Mouse (Mus musculus) MEL (cell line): ENCODE data around the gene Vsx2. TPM values are rescaled to one million over a fixed set of nuclear protein-coding genes. Genes with fewer than 3 reads are reported as not detected.

Source experiments
- DNase-seq: peaks from one replicate; pipeline ENCODE4 v3.0.0; 2011; ENCODE audit warnings: low read depth, low spot score
- H3K27ac ChIP-seq: 2 replicates; pipeline ENCODE4 v1.5.1; 2012; ENCODE audit warnings: low read depth, mild to moderate bottlenecking, control low read depth, low read length, moderate library complexity; ENCODE audit not compliant: control insufficient read depth
- H3K27me3 ChIP-seq, 2 experiments: fragments of 150-350 bp in 1 of 2; sonication (generic) in 1 of 2; 2 replicates each; pipeline ENCODE4 v1.6.1; 2012; ENCODE audit warnings: low read length in 2 of 2, mild to moderate bottlenecking in 2 of 2, improper control_type of control experiment in 1 of 2, moderate library complexity in 1 of 2; ENCODE audit not compliant: insufficient read depth in 2 of 2, control insufficient read depth in 1 of 2
- H3K36me3 ChIP-seq, 2 experiments: 2 replicates each; pipeline ENCODE4 v1.6.1; 2012 to 2014; ENCODE audit warnings: low read length in 2 of 2, improper control_type of control experiment in 1 of 2, inconsistent platforms in 1 of 2, mild to moderate bottlenecking in 1 of 2; ENCODE audit not compliant: insufficient read depth in 2 of 2, control insufficient read depth in 1 of 2
- H3K4me1 ChIP-seq, 2 experiments: fragments of 150-350 bp in 1 of 2; sonication (generic) in 1 of 2; 2 replicates each; pipeline ENCODE4 v1.6.1; 2012; ENCODE audit warnings: low read length in 2 of 2, improper control_type of control experiment in 1 of 2, mild to moderate bottlenecking in 1 of 2; ENCODE audit not compliant: insufficient read depth in 2 of 2, control insufficient read depth in 1 of 2
- H3K4me3 ChIP-seq, 2 experiments: fragments of 150-350 bp in 1 of 2; sonication (generic) in 1 of 2; 2 replicates each; pipeline ENCODE4 v1.5.1; 2012; ENCODE audit warnings: low read depth in 2 of 2, low read length in 2 of 2, mild to moderate bottlenecking in 2 of 2, moderate library complexity in 2 of 2, control low read depth in 1 of 2, improper control_type of control experiment in 1 of 2; ENCODE audit not compliant: control insufficient read depth in 1 of 2, insufficient read depth in 1 of 2
- H3K79me2 ChIP-seq: 2 replicates; pipeline ENCODE4 v1.6.1; 2012; ENCODE audit warnings: mild to moderate bottlenecking, low read length, moderate library complexity; ENCODE audit not compliant: control insufficient read depth, poor library complexity, insufficient read depth
- H3K9ac ChIP-seq: 2 replicates; pipeline ENCODE4 v1.6.1; 2012; ENCODE audit warnings: low read depth, mild to moderate bottlenecking, control low read depth, low read length, moderate library complexity; ENCODE audit not compliant: control insufficient read depth, poor library complexity, severe bottlenecking
- H3K9me3 ChIP-seq: fragments of 150-350 bp; sonication (generic); replicated peaks from 2 replicates; pipeline ENCODE4 v1.6.1; 2012; ENCODE audit warnings: mild to moderate bottlenecking, low read length, improper control_type of control experiment, moderate library complexity; ENCODE audit not compliant: insufficient read depth
- CHD1 ChIP-seq: IDR thresholded peaks from 2 replicates; pipeline ENCODE4 v1.6.1; 2012; ENCODE audit warnings: low read depth, mild to moderate bottlenecking, inconsistent platforms, low read length, improper control_type of control experiment
- CTCF ChIP-seq, 3 experiments: IDR thresholded peaks in 2 of 3; conservative IDR thresholded peaks in 1 of 3; 2 replicates each; pipeline ENCODE4 v1.5.1; 2011 to 2012; ENCODE audit warnings: low read length in 3 of 3, low read depth in 2 of 3, mild to moderate bottlenecking in 2 of 3, improper control_type of control experiment in 1 of 3, inconsistent platforms in 1 of 3, mixed read lengths in 1 of 3, moderate library complexity in 1 of 3; ENCODE audit not compliant: control insufficient read depth in 1 of 3, insufficient read depth in 1 of 3, poor library complexity in 1 of 3, severe bottlenecking in 1 of 3
- E2F4 ChIP-seq: IDR thresholded peaks from 2 replicates; pipeline ENCODE4 v1.6.1; 2011; ENCODE audit warnings: low read depth, low read length, improper control_type of control experiment, borderline replicate concordance
- EP300 ChIP-seq, 2 experiments: IDR thresholded peaks; 2 replicates each; pipeline ENCODE4 v1.6.1; 2011; ENCODE audit warnings: improper control_type of control experiment in 2 of 2, low read length in 2 of 2, low read depth in 1 of 2, mild to moderate bottlenecking in 1 of 2
- GABPA ChIP-seq: IDR thresholded peaks from 2 replicates; pipeline ENCODE4 v1.6.1; 2012; ENCODE audit warnings: low read depth, mild to moderate bottlenecking, inconsistent platforms, low read length, improper control_type of control experiment, moderate library complexity
- GATA1 ChIP-seq: IDR thresholded peaks from 2 replicates; pipeline ENCODE4 v1.6.1; 2011; ENCODE audit warnings: low read depth, low read length, improper control_type of control experiment
- MAFK ChIP-seq: IDR thresholded peaks from 2 replicates; pipeline ENCODE4 v1.6.1; 2011; ENCODE audit warnings: low read depth, mild to moderate bottlenecking, low read length, improper control_type of control experiment, borderline replicate concordance
- MXI1 ChIP-seq: IDR thresholded peaks from 2 replicates; pipeline ENCODE4 v1.6.1; 2011; ENCODE audit warnings: mild to moderate bottlenecking, low read depth, low read length, improper control_type of control experiment
- MYC ChIP-seq: IDR thresholded peaks from 2 replicates; pipeline ENCODE4 v1.6.1; 2011; ENCODE audit warnings: low read depth, mild to moderate bottlenecking, low read length, improper control_type of control experiment, moderate library complexity
- NELFE ChIP-seq: IDR thresholded peaks from 2 replicates; pipeline ENCODE4 v1.6.1; 2011; ENCODE audit warnings: low read depth, low read length, improper control_type of control experiment
- NRF1 ChIP-seq: IDR thresholded peaks from 2 replicates; pipeline ENCODE4 v1.6.1; 2014; ENCODE audit warnings: low read depth, mild to moderate bottlenecking, inconsistent platforms, low read length, improper control_type of control experiment, moderate library complexity; ENCODE audit not compliant: poor library complexity, insufficient read depth, severe bottlenecking
- POLR2A ChIP-seq, 2 experiments: IDR thresholded peaks; 2 replicates each; pipeline ENCODE4 v1.6.1; 2011 to 2012; ENCODE audit warnings: low read length in 2 of 2, mild to moderate bottlenecking in 2 of 2, control low read depth in 1 of 2, improper control_type of control experiment in 1 of 2, low read depth in 1 of 2, moderate library complexity in 1 of 2; ENCODE audit not compliant: control insufficient read depth in 1 of 2, insufficient read depth in 1 of 2, poor library complexity in 1 of 2
- POLR2AphosphoS2 ChIP-seq: IDR thresholded peaks from 2 replicates; pipeline ENCODE4 v1.6.1; 2011; ENCODE audit warnings: low read length, improper control_type of control experiment
- SIN3A ChIP-seq: IDR thresholded peaks from 2 replicates; pipeline ENCODE4 v1.6.1; 2012; ENCODE audit warnings: low read length, improper control_type of control experiment, inconsistent platforms
- TAL1 ChIP-seq: IDR thresholded peaks from 2 replicates; pipeline ENCODE4 v1.6.1; 2012; ENCODE audit warnings: mild to moderate bottlenecking, inconsistent platforms, low read length, moderate library complexity, mixed read lengths
- UBTF ChIP-seq: IDR thresholded peaks from 2 replicates; pipeline ENCODE4 v1.6.1; 2012; ENCODE audit warnings: low read depth, mild to moderate bottlenecking, inconsistent platforms, low read length, improper control_type of control experiment, moderate library complexity, borderline replicate concordance; ENCODE audit not compliant: insufficient read depth
- USF2 ChIP-seq, 2 experiments: IDR thresholded peaks; 2 replicates each; pipeline ENCODE4 v1.6.1; 2011 to 2012; ENCODE audit warnings: improper control_type of control experiment in 2 of 2, low read length in 2 of 2, borderline replicate concordance in 1 of 2, inconsistent platforms in 1 of 2, low read depth in 1 of 2, mild to moderate bottlenecking in 1 of 2; ENCODE audit not compliant: insufficient read depth in 1 of 2
- ZC3H11A ChIP-seq: IDR thresholded peaks from 2 replicates; pipeline ENCODE4 v1.6.1; 2012; ENCODE audit warnings: low read depth, mild to moderate bottlenecking, inconsistent platforms, low read length, improper control_type of control experiment
- ZKSCAN1 ChIP-seq: IDR thresholded peaks from 2 replicates; pipeline ENCODE4 v1.6.1; 2012; ENCODE audit warnings: low read depth, mild to moderate bottlenecking, inconsistent platforms, low read length, improper control_type of control experiment, moderate library complexity
- ZNF384 ChIP-seq: IDR thresholded peaks from 2 replicates; pipeline ENCODE4 v1.6.1; 2012; ENCODE audit warnings: low read depth, mild to moderate bottlenecking, inconsistent platforms, low read length, improper control_type of control experiment
- polyA plus RNA-seq, 2 experiments: library from polyadenylated mRNA; stranded (reverse) in 1 of 2; unstranded in 1 of 2; fragments of >175 nt in 1 of 2; fragments of >200 nt in 1 of 2; gene quantifications; 2 replicates each; pipeline versions ENCODE4 v1.2.1 to v1.2.4; 2012; ENCODE audit warnings: low replicate concordance in 2 of 2, low read depth in 1 of 2; ENCODE audit not compliant: insufficient read length in 2 of 2, insufficient read depth in 1 of 2, missing spikeins in 1 of 2
- total RNA-seq: library from RNA; depleted of rRNA; stranded (reverse); fragments of 300-350 nt; gene quantifications from 2 replicates; pipeline ENCODE4 v1.2.3, GENCODE M21; 2012; rRNA removed

Gene Vsx2
- total RNA-seq (not detected in 2 replicates), polyA plus RNA-seq (not detected)

DNA sequence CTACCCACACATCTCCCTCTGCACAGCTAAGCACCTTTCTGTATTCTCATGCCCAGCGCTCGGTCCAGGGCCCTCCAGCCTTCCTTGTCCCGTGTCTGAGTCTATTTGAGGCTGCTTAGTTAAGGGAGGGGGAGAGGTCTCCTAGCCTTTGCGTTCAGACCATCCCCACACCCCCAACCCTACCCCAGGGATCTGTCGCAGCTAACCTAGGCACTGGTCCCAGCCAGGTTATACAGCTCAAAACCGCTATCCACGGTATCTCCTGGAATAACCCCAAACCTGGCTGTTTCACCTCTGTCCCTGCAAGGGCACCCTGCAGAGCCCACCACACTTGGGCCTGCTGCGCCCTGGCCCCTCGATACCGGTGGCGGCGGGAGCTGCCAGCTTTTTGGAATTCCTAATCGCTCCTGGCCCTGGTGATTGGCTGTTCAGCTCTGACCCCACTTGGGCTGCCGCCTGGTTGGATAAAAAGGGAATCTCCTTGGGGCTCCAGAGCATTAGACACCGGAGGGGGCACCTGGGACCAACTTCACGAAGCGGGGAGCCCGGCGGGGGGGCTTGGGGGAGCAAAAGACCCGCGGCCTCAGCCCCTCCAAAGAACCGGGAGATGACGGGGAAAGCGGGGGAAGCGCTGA, at the start of gene Vsx2:
Gene Vsx2 (plus strand): TSS at position 427 of the 635 bp plus-strand sequence.
- DNase-seq: no peak
- peaks cover 0 to under 1% of the 10 kb centered on the region in 2 experiments; a peak in 2 of 4 replicates for H3K27me3 ChIP-seq

DNA sequence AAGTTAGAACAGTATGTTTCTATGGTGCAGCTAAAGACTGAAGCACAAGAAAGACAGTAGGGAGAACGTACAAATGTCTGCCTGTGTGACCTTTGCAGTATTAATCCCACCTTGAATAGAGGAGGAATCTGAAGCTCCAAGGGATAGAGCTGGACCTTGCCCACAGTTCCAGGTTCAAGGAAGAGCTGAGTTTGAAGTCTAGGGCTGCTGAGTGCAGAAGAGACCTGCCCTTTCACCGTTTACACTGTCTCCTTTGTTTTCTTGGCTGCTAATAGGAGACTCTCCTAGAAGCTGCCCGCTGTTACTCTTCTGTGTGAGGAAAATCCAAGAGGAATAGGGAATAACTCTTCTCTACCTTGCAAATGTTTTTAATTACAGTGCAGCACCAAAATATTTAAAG, 45.8 kb upstream of the Vsx2 start:
- no peaks in the 10 kb centered on the region for H3K79me2 ChIP-seq
- H3K9me3 ChIP-seq: no peaks in the 10 kb centered on the region
- no peak overlapping the region for H3K9ac ChIP-seq
- H3K36me3 ChIP-seq: no peaks in the 10 kb centered on the region
- TF ChIP-seq POLR2A (IDR thresholded peaks at IDR 0.05; ENCODE audit: control insufficient read depth in 1 of 2, insufficient read depth in 1 of 2, low read depth in 1 of 2, low read length in 2 of 2, poor library complexity in 1 of 2) (no peak), E2F4 (no peak), CTCF (IDR thresholded peaks at IDR 0.05 in 2 of 3, conservative IDR thresholded peaks at IDR 0.05 in 1 of 3; ENCODE audit: control insufficient read depth in 1 of 3, insufficient read depth in 1 of 3, low read depth in 2 of 3, low read length in 3 of 3, poor library complexity in 1 of 3, severe bottlenecking in 1 of 3) (no peak), NELFE (no peak), SIN3A (no peak), GABPA (no peak), UBTF (no peak), MAFK (no peak), NRF1 (no peak), CHD1 (no peak), MXI1 (no peak), TAL1 (no peak), ZC3H11A (no peak), USF2 (IDR thresholded peaks at IDR 0.05; ENCODE audit: borderline replicate concordance in 1 of 2, insufficient read depth in 1 of 2, low read depth in 1 of 2, low read length in 2 of 2) (no peak), MYC (no peak), GATA1 (no peak)
- no peak for DNase-seq
- no peak overlapping the region for H3K4me3 ChIP-seq
- no peaks in the 10 kb centered on the region for H3K27me3 ChIP-seq
- H3K4me1 ChIP-seq: no peaks in the 10 kb centered on the region
- no peak overlapping the region for H3K27ac ChIP-seq

More for the DNA sequence above, at the start of gene Vsx2:
- no peaks in the 10 kb centered on the region for H3K36me3 ChIP-seq
- no peaks in the 10 kb centered on the region for H3K79me2 ChIP-seq
- H3K4me3 ChIP-seq: no peak within 1 kb of the TSS
- no peak within 1 kb of the TSS for H3K9ac ChIP-seq
- no peak within 1 kb of the TSS for H3K27ac ChIP-seq
- TF ChIP-seq POLR2AphosphoS2 (no peak), GATA1 (no peak), ZNF384 (no peak), ZKSCAN1 (no peak), SIN3A (no peak), POLR2A (IDR thresholded peaks at IDR 0.05; ENCODE audit: control insufficient read depth in 1 of 2, insufficient read depth in 1 of 2, low read depth in 1 of 2, low read length in 2 of 2, poor library complexity in 1 of 2) (no peak), EP300 (IDR thresholded peaks at IDR 0.05; ENCODE audit: low read depth in 1 of 2, low read length in 2 of 2) (no peak)
- H3K4me1 ChIP-seq: no peaks in the 10 kb centered on the region
- H3K9me3 ChIP-seq: no peaks in the 10 kb centered on the region
